Mouse (Mus musculus) olfactory bulb, adult 2 months (tissue): ENCODE measurements around the gene Wdr35. TPM values are rescaled to one million over a fixed set of nuclear protein-coding genes. Genes with fewer than 3 reads are reported as not detected.

Source experiments
- H3K27ac ChIP-seq: fragments of 200-500 bp; 2 replicates; pipeline ENCODE4 v1.5.1; 2012; ENCODE audit warnings: low read depth, low read length; ENCODE audit not compliant: insufficient read depth
- H3K4me1 ChIP-seq: fragments of 200-500 bp; 2 replicates; pipeline ENCODE4 v1.6.1; 2012; ENCODE audit warnings: low read length; ENCODE audit not compliant: control insufficient read depth, insufficient read depth
- H3K4me3 ChIP-seq: fragments of 200-500 bp; 2 replicates; pipeline ENCODE4 v1.5.1; 2012; ENCODE audit warnings: mild to moderate bottlenecking, low read depth, low read length, moderate library complexity; ENCODE audit not compliant: insufficient read depth
- CTCF ChIP-seq: fragments of 200-500 bp; IDR thresholded peaks from 2 replicates; pipeline ENCODE4 v1.5.1; 2012; ENCODE audit warnings: low read depth, mild to moderate bottlenecking, low read length, moderate library complexity; ENCODE audit not compliant: insufficient read depth
- POLR2A ChIP-seq: fragments of 200-500 bp; IDR thresholded peaks from 2 replicates; pipeline ENCODE4 v1.6.1; 2012; ENCODE audit warnings: mild to moderate bottlenecking, low read depth, low read length, moderate library complexity; ENCODE audit not compliant: insufficient read depth
- WGBS: fragments of 180-500 bp; shearing (Covaris S2); methylation state at CpG from one replicate; pipeline ENCODE4 v1.1.7; 2018; 5-methylcytosine and 5-hydroxymethylcytosine counted together
- polyA plus RNA-seq: library from polyadenylated mRNA; stranded (reverse); fragments of >200 nt; gene quantifications from 2 replicates; pipeline ENCODE4 v1.2.4, GENCODE M21; 2012; ENCODE audit warnings: low replicate concordance; ENCODE audit not compliant: missing spikeins, insufficient read depth, insufficient read length

Wdr35 gene
- polyA plus RNA-seq, 1 experiment, result not detected

- Histone ChIP-seq H3K4me3 (no peak overlapping the region), H3K4me1 (0 out of 2 replicates have a peak, but pooled peaks cover under 1% of the 10 kb centered on the region), H3K27ac (no peak overlapping the region)
- TF ChIP-seq POLR2A (no peak), CTCF (no peak)
- 95% methylated on average over 4 of the region's 4 CpGs for WGBS
Observed at GRCm38 (mm10) chr12:8998318-8998717, 24.6 kb downstream of the Wdr35 start.

DNA sequence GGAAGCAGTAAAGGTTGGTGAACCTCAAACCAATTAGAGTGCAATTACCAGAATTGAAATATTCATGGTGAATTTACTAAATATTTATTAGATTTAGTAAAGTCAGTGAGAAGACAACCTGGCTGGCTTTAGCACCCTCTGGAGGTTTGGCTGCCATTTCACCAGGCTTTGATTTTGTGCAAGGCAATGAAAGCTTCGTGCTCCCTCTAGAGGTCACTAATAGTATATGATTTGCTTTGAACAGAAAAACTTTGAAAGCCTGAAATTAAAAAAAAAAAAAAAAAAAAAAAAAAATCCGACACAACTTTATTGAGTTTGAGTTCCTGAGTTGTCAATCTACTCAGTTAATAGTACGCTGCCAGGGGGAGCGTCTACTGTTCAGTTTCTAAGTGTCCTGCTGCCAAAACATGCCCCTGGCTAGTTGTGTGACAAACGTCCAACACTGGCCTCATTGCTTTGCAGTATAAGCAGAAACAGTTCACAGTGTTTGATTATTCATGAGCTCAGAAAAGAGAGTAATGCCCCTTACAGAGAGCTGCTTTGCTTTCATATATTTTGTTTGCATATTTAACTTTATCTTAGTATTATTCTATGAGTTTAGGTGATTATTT, 28.5 kb downstream of the Wdr35 start:
- WGBS, result 4% methylated on average over 5 of the region's 5 CpGs
- no peaks in the 10 kb centered on the region for H3K4me1 ChIP-seq
- no peak overlapping the region for H3K4me3 ChIP-seq
- H3K27ac ChIP-seq, result no peak overlapping the region
- TF ChIP-seq CTCF (no peak), POLR2A (no peak)

- WGBS, result 78% methylated on average over 4 of the region's 4 CpGs
- Histone ChIP-seq H3K4me1 (no peaks in the 10 kb centered on the region), H3K4me3 (no peak overlapping the region), H3K27ac (no peak overlapping the region)
- TF ChIP-seq POLR2A (no peak), CTCF (no peak)
Observed at GRCm38 (mm10) chr12:9007146-9007545, 33.5 kb downstream of the Wdr35 start.

DNA sequence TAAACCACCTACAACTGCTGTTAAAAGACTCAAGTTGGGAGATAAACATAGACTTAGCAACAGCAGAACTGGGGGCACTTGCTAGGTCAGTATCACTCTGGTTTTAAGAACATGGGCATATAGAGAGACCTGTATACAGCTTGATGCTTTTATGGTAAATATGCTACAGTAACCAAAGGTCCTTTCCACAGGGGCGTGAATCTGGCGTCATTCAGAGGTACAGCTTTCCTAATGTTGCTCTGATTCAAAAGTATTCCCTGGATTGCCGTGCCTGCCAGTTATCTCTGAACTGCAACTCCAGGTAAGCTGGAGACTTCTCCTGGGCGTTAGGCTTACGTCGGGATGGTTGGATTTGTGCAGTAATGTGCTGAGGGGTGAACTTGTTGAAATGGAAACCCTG, 34.1 kb downstream of the Wdr35 start:
- 96% methylated on average over 6 of the region's 6 CpGs for WGBS
- no peaks in the 10 kb centered on the region for H3K4me1 ChIP-seq
- no peak overlapping the region for H3K4me3 ChIP-seq

GRCm38 (mm10) chr12:9010311-9010710, 36.6 kb downstream of the Wdr35 start:
- H3K4me3 ChIP-seq, result no peak overlapping the region
- H3K4me1 ChIP-seq, result no peaks in the 10 kb centered on the region
- H3K27ac ChIP-seq, result no peak overlapping the region
- TF ChIP-seq CTCF (no peak), POLR2A (no peak)
- whole genome bisulfite sequencing, result 68% methylated on average over 4 of the region's 4 CpGs

More for the DNA sequence above, 34.1 kb downstream of the Wdr35 start:
- TF ChIP-seq POLR2A (no peak), CTCF (no peak)
- no peak overlapping the region for H3K27ac ChIP-seq

- TF ChIP-seq CTCF, result no peak
- no peak for TF ChIP-seq POLR2A
- no peak overlapping the region for H3K4me3 ChIP-seq
- no peak overlapping the region for H3K27ac ChIP-seq
- peaks cover 5% of the 10 kb centered on the region for H3K4me1 ChIP-seq
- 96% methylated on average over 9 of the region's 9 CpGs for WGBS
Observed at GRCm38 (mm10) chr12:9016376-9016775, 42.7 kb downstream of the Wdr35 start.

DNA sequence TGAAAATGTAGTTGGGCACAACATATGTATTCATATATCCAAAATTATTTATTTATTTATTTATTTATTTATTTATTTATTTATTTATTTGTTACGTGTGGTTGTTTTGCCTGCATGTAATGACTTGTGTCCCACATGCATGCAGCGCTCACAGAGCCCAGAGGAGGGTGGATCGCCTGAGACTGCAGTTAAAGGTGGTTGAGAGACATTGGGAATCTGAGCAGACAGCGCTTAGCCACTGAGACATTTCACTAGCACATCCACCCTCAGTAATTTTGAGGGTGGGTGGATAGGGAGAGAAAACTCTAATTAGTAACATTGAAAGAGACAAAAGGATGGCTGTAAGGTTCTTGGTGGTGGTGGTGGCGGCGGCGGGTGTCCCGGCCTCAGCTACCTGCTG, 46.7 kb downstream of the Wdr35 start:
- Histone ChIP-seq H3K4me3 (no peak overlapping the region), H3K4me1 (peaks cover 5% of the 10 kb centered on the region), H3K27ac (no peak overlapping the region)
- 70% methylated on average over 8 of the region's 8 CpGs for WGBS
- TF ChIP-seq CTCF (no peak), POLR2A (no peak)

GRCm38 (mm10) chr12:9020986-9021385, 47.3 kb downstream of the Wdr35 start:
- TF ChIP-seq CTCF (no peak), POLR2A (no peak)
- no peak overlapping the region for H3K4me3 ChIP-seq
- H3K4me1 ChIP-seq, result peaks cover 5% of the 10 kb centered on the region
- WGBS, result 68% methylated on average over 3 of the region's 3 CpGs
- no peak overlapping the region for H3K27ac ChIP-seq

GRCm38 (mm10) chr12:9023031-9023430, 49.3 kb downstream of the Wdr35 start:
- 53% methylated on average over 4 of the region's 4 CpGs for WGBS
- H3K27ac ChIP-seq, result no peak overlapping the region
- no peak for TF ChIP-seq POLR2A
- TF ChIP-seq CTCF, result no peak
- H3K4me3 ChIP-seq, result no peak overlapping the region
- peaks cover 5% of the 10 kb centered on the region for H3K4me1 ChIP-seq
